Mouse (Mus musculus) layer of hippocampus, adult 8-10 months (tissue): ENCODE data around the gene Zbtb26. TPM values are rescaled to one million over a fixed set of nuclear protein-coding genes. Genes with fewer than 3 reads are reported as not detected.

Experiments used
- total RNA-seq, 4 experiments: library from RNA; stranded (reverse); gene quantifications; 2 replicates each; pipeline ENCODE4 v1.2.4; 2022

Gene Zbtb26
- total RNA-seq, 4 experiments from 2014 or later, result 9.8 to 14.7 (median 11.6) TPM

Other genes with a start within 250 kb of the Zbtb26 start
- gene Olfr366, start 231.6 kb downstream of the Zbtb26 start, total RNA-seq, result not detected
- not detected for gene Olfr368, start 116.6 kb downstream of the Zbtb26 start, total RNA-seq
- gene Pdcl, start 83.8 kb downstream of the Zbtb26 start, total RNA-seq, result 10 to 100 TPM; 22.9 to 29.7 (median 25.0) TPM
- 10 to 100 TPM; 66.8 to 99.9 (median 86.4) TPM for gene Rc3h2, start 20.2 kb downstream of the Zbtb26 start, total RNA-seq
- gene Zbtb6, start within 50 bp of the Zbtb26 start, total RNA-seq, result 10 to 100 TPM; 12.3 to 16.7 (median 15.0) TPM
- 100 to 1,000 TPM in 1 of 4 experiments, 10 to 100 TPM in 3; 85.8 to 106 (median 90.2) TPM for gene Rabgap1, start 144 bp upstream of the Zbtb26 start, total RNA-seq
- 1 to 10 TPM; 2.5 to 4.7 (median 3.9) TPM for gene Gpr21, start 73.2 kb upstream of the Zbtb26 start, total RNA-seq